Mouse (Mus musculus): ENCODE data around the gene Cfap157.

Gene Cfap157

DNA sequence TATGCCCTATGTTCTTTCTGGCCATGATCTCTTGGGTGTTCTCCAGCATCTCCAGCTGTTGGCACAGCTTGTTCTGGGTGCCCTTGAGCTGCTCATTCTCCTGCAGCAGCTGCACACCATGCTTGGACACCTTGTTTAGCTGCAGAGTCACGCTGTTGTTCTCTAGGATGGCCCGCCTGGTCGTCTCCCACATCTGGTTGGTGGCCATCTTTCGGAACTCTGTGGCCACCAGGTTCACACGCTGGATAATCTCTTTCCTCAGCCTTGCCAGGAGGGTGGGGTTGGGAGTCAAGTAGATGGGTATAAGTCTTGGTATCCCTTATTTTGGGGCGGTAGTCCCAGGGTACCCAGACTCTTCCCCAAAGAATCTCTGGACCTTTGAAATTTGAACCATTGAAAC lies 4.5 kb downstream of the Cfap157 start:
- DNase-seq = no peak

GRCm38 (mm10) chr2:32779131-32779530 lies 5.1 kb downstream of the Cfap157 start:
- DNase-seq = peak; percentile 80

- no peak for DNase-seq
Measured at GRCm38 (mm10) chr2:32778081-32778480, 6.1 kb downstream of the Cfap157 start.

GRCm38 (mm10) chr2:32776192-32776591 lies 8.0 kb downstream of the Cfap157 start:
- no peak for DNase-seq

GRCm38 (mm10) chr2:32775359-32776074 lies 8.7 kb downstream of the Cfap157 start, which contains the start of the genes Ttc16 and Ptrh1:
Gene Ttc16, minus strand, starts transcription at chr2:32775633.
Gene Ptrh1, plus strand, starts transcription at chr2:32775786.
- DNase-seq = peak; percentile 100

- DNase-seq = no peak
Measured at GRCm38 (mm10) chr2:32772626-32773279, 11.5 kb downstream of the Cfap157 start.

DNA sequence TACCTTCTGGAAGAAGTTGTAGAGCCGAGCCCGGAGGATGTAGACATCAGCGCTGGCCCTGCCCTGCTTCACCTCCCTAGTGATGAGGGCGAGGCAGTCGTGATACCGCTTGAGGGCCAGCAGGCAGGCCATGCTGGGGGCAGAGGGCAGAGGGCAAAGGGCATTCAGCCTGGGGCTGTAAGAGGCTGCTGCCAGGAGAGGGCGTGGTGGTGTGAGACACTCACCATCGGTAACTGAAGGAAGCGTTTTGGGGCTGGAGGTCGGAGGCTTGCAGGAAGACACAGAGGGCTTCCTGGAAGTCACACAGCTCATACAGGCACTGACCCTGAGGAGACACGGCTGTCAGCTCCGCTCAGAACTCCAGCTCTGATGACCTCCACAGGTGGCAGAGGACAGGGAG lies 12.3 kb downstream of the Cfap157 start:
- DNase-seq = no peak

DNA sequence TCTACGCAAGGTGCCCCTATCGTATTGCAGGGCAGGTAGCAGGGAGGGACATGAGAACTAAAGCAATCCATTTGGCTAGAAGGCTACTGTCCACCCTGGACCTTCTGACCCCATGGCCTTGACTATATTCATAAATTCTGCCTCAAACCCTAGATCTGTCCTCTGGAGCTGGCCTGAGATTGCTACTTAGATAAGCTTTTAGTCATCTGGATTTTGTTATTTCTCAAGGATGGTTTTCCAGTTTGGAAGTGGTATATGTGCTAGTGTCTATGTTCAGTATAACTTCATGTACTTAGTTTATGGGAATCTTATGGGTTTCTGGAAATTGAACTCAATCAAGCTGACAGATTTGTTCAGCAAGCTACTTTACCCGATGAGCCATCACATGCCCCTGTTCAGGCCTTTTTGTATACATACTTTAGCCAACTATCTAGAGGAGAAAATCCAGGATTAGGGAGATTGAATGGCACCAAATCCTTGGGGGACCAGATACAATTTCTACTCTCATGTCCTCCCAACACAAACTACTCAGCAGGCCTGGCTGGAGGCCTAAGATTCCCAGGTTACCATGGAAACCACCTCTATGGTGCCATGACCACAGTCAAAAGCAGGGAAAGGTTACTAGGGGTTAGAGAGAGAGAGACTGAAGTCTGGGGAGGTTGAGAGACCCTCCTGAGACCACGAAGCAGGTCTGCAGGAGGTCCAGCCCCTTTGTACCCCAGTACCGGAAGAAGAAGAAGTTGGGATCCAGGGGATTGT lies 14.7 kb downstream of the Cfap157 start:
- no peak for DNase-seq

DNA sequence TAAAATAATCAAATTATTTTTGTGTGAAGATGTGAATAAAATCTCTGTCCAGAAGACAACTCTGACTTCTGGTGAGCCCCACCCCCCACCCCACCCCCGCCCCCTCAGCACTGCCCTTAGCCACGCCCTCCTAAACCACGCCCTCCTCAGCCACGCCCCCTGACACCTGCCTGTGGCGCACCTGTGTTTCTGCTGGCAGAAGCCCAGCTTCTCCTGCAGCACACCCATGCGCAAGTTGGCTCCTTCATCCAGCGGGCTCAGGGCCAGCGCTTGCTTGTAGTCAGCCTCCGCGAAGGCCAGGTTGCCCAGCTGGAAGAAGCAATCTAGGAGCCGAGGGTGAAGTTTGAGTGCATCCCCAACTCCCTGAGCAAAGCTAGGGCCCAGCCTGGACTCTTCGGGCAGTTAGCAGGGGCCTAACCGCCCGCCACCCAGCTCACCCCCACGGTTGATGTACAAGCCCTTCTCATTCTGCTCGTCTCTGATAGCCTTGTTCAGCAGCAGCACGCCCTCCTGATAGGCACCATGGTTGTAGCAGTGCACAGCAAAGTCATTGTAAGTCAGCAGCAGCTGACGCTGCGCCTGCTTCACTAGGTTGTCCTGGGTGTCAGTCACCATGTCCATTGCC lies 15.5 kb downstream of the Cfap157 start:
- DNase-seq = peak; percentile 82

DNA sequence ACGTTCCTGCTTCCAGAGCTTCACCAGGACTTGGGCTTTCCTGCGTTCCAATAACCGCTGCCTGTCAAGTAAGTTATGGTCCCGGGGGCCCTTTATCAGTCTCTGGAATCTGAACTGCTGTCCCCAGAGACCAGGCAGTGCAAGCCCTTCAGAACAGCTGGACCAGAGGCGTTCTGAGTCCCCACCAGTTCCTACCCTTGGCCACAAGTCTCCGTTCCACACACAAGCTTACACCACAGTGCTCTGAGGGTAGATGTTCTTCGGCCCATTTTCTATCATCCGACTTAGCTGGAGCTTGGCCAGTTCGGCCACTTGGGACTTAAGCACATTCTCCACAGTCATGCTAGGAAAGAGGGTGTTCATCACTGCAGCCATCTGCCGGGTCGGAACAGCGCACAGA lies 17.0 kb downstream of the Cfap157 start:
- DNase-seq = no peak

DNA sequence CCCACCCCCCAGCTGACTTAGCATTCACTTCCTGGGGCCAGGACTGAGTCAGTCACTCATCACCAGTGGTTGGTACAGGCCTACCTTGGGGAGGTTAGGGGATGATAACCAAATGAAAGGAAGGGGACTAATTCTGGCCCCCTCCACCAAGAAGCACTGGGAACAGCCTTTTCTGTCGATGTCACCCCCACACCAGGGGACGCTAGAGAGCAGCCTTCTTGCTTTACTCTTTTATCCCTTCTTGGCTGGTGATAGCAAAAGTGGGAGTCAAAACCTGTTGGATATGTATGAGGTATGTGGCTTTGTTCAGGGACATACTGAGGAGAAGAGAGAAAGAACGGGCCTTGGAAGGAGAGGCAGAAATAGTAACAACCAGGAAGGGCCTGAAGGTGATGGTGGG lies 20.9 kb downstream of the Cfap157 start:
- DNase-seq = no peak

DNA sequence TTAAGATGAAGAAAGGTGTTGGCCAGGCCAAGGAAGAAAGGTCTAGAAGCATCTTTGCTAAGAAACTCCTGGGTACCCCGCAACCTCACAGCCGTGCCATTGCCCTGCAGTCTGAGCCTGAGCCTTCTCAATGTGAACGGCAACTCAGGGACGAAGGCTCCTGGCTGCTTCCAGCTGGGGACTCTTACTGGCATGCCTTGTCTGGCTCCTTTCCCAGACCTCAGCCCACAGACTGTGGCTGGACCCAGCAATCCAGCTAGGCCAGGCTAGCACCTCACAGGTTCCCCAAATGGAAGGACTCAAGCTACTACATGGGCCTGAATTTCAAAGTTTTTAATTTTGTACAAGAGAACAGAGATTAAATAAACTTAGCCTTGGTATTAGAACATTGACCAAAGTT lies 22.4 kb downstream of the Cfap157 start:
- no peak for DNase-seq

DNA sequence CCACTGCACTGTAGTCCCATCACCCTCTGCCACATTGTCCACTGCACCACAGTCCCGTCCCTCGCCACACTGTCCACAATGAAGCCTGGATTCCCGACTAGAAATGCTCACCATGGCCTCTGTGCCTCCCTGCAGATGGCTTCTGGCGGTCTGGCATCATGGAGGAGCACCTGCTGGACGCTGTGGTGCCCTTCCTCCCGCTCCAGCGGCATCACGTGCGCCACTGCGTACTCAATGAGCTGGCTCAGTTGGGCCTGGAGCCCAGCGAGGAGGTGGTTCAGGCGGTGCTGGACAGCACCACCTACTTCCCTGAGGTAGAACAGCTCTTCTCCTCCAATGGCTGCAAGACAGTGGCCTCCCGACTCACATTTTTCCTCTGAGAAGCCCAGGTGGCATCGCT lies 22.9 kb downstream of the Cfap157 start:
- no peak for DNase-seq

DNA sequence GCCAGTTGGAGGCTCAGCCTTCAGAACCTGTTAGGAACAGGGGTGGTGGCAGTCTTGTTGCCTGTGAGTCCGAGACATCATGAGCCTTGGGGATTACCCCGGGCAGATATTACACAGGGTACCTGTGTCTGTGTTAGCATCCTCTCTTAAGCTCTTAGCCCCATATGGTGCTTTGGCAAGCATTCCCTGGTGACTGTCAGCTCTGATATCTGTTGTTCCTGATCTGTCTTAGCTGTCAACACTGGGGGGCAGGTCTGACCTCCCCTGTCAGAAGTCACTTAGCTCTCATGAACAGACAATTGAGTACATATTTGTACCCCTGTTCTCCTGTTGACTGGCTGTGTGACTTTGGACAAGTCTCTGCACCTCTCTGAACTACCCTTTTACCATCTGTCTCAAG lies 25.2 kb downstream of the Cfap157 start:
- no peak for DNase-seq

DNA sequence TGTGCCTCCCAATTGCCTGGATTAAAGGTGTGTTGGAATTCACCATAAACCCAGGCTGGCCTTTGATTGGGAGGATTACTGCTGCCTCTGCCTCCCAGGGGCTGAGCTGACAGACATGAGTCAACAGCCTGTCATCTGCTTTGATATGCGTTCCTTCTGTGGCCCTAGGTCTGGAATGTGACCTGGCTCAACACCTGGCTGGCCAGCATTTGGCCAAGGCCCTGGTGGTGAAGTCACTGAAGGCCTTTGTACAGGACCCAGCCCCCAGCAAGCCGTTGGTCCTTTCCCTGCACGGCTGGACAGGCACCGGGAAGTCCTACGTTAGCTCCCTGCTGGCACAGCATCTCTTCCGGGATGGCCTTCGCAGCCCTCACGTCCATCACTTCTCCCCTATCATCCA lies 25.7 kb downstream of the Cfap157 start:
- no peak for DNase-seq

- DNase-seq = peak; percentile 99
Measured at GRCm38 (mm10) chr2:32757056-32757845, 27.0 kb downstream of the Cfap157 start, which contains the start of gene Tor2a. Gene Tor2a, plus strand, starts transcription at chr2:32757234.

GRCm38 (mm10) chr2:32756674-32757055 lies 27.6 kb downstream of the Cfap157 start:
- DNase-seq = no peak

DNA sequence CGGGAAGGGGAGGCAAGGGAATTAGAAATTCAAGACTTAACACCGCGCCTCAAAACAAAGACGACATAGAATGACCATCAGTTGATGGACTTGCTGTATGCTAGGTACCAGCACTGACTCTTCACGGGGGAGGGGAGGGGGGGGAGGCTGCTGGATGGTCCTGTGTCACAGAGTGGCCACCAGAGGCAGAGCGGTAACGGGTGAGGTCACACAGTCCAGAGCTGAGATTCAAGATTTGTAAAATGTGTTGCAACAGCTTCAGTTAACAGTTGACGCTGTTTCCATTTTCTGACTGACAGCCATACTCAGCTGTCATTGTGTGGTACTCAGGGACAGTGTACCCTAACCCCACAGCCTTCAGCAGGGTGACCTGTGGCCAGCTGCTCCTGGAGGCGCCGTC lies 32.0 kb downstream of the Cfap157 start:
- no peak for DNase-seq

DNA sequence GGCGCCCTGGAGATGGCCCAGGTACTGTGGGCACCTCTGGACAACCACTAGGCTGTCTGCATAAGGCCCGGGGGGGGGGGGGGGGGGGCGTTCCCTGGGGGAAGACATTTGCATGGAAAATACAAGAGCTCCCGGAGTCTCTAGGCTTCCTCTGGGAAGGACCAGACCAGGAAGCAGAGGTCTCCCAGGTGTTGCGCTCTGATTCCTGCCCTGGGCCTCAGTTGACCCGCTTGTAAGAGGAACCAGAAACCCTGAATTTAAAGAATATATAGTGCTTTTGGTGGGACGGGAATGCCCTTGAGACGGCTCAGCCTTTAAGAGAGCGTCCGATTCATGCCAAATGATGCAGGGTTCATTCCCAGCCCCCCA lies 32.6 kb downstream of the Cfap157 start:
- no peak for DNase-seq

DNA sequence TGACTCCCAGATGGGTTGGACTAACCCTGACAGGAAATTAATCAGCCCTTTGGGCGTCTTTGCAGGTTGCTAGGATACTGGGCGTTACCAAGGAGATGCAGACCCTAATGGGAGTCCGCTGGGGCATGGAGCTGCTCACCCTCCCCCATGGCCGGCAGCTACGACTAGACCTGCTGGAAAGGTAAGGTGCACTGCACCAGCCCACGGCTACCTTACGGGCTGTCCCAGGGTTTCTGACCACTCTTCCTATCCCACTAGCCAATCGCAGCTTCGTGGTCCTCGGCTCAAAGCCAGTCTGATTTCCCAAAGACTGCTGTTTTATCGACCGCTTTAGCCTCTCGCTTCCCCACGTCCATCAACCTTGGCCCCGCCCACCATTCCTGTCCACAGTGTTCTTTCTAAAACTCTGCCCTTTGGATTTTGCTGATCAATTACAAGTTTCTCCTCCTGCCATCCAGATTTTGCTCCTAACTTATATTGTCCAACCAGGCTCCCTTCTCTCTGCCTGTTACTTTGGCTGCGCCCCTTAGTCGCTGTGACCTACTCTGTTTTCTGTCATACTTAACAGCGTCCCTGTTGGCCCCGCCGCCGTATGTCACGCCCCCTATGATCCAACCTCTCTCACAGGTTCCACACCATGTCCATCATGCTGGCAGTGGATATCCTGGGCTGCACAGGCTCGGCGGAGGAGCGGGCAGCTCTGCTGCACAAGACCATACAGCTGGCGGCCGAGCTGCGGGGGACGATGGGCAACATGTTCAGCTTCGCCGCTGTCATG lies 33.2 kb downstream of the Cfap157 start:
- DNase-seq = peak; percentile 86

- no peak for DNase-seq
Measured at GRCm38 (mm10) chr2:32750199-32750598, 34.0 kb downstream of the Cfap157 start.

- no peak for DNase-seq
Measured at GRCm38 (mm10) chr2:32749082-32749481, 35.1 kb downstream of the Cfap157 start.
